Mouse (Mus musculus) intestine, embryonic 14.5 days (tissue): ENCODE data around the gene Dhrs7b. TPM values are rescaled to one million over a fixed set of nuclear protein-coding genes. Genes with fewer than 3 reads are reported as not detected.
"Not testable (repeated sequence)": the region's sequence is repeated elsewhere in the genome, so short reads cannot be mapped to it uniquely, and the experiment has no call there.

Experiments used
- ATAC-seq: fragments of 200-750 bp; cut with Nextera tagmentation; replicated peaks from 2 replicates; pipeline ENCODE4 v1.8.0; 2017; ENCODE audit warnings: low read depth, moderate number of reproducible peaks, moderate TSS enrichment, moderate library complexity; ENCODE audit not compliant: low FRiP score, low TSS enrichment
- DNase-seq: peaks from one replicate; pipeline ENCODE4 v3.0.0-alpha.2; 2018; ENCODE audit warnings: low spot score
- H3K27ac ChIP-seq: fragments of 300-500 bp; sonication (generic); 2 replicates; pipeline ENCODE4 v1.5.1; 2014; ENCODE audit warnings: low read depth, mild to moderate bottlenecking, control low read depth
- H3K27me3 ChIP-seq: fragments of 300-500 bp; sonication (generic); replicated peaks from 2 replicates; pipeline ENCODE4 v1.6.1; 2014; ENCODE audit warnings: low read length, control low read depth; ENCODE audit not compliant: control insufficient read depth, insufficient read depth
- H3K36me3 ChIP-seq: fragments of 300-500 bp; sonication (generic); 2 replicates; pipeline ENCODE4 v1.6.1; 2014; ENCODE audit warnings: low read length, control low read depth; ENCODE audit not compliant: control insufficient read depth, insufficient read depth
- H3K4me1 ChIP-seq: fragments of 300-500 bp; sonication (generic); replicated peaks from 2 replicates; pipeline ENCODE4 v1.6.1; 2014; ENCODE audit warnings: low read length, control low read depth, mixed read lengths; ENCODE audit not compliant: control insufficient read depth, insufficient read depth
- H3K4me2 ChIP-seq: fragments of 300-500 bp; sonication (generic); 2 replicates; pipeline ENCODE4 v1.6.1; 2014; ENCODE audit warnings: low read length
- H3K4me3 ChIP-seq: fragments of 300-500 bp; sonication (generic); 2 replicates; pipeline ENCODE4 v1.5.1; 2014; ENCODE audit warnings: low read depth, low read length, control low read depth, mixed read lengths
- H3K9ac ChIP-seq: fragments of 300-500 bp; sonication (generic); 2 replicates; pipeline ENCODE4 v1.6.1; 2014; ENCODE audit warnings: mild to moderate bottlenecking, low read length
- H3K9me3 ChIP-seq: fragments of 300-500 bp; sonication (generic); 2 replicates; pipeline ENCODE4 v1.6.1; 2016; ENCODE audit warnings: low read length, control low read depth; ENCODE audit not compliant: control insufficient read depth
- WGBS: fragments of 180-500 bp; shearing (Covaris S2); extraction: QIAGEN DNeasy Blood & Tissue Kit; methylation state at CpG from one replicate; pipeline ENCODE4 v1.1.7; 2014; 5-methylcytosine and 5-hydroxymethylcytosine counted together
- polyA plus RNA-seq: library from polyadenylated mRNA; unstranded; fragments of >200 nt; fragmentation: Nextera tagmentation; extraction: Ambion mirVana; gene quantifications from 2 replicates; pipeline ENCODE4 v1.2.1, GENCODE M21; 2014

Gene Dhrs7b
- polyA plus RNA-seq, 1 experiment from 2014 or later: 50.3 TPM

DNA sequence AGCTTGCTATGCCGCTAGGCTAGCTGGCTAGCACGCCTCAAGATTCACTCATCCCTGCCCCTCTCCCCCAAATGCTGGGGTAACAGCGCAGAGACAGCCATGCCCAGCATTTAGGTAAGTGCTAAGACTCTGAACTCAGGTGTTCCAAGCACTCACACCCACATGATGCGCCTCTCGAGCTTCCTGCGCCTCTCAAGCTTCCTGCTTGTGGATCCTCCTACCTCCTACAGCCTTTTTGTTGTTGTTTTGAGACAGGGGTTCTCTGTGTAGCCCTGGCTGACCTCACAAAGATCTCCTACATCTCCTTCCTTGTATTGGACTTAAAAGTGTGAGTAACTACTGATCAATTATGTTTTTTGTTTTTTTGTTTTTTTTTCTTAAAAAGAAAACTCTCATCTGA, 42.7 kb downstream of the Dhrs7b start:
- H3K9me3 ChIP-seq: no peaks in the 10 kb centered on the region
- ATAC-seq: no peak
- WGBS: 71% methylated on average over 6 of the region's 6 CpGs
- H3K9ac ChIP-seq: no peak overlapping the region
- H3K27me3 ChIP-seq: no peaks in the 10 kb centered on the region
- H3K4me1 ChIP-seq: peaks cover 44% of the 10 kb centered on the region
- H3K27ac ChIP-seq: no peak overlapping the region
- no peak overlapping the region for H3K4me3 ChIP-seq
- no peak for DNase-seq
- H3K36me3 ChIP-seq: peaks cover 6% of the 10 kb centered on the region
- no peak overlapping the region for H3K4me2 ChIP-seq

DNA sequence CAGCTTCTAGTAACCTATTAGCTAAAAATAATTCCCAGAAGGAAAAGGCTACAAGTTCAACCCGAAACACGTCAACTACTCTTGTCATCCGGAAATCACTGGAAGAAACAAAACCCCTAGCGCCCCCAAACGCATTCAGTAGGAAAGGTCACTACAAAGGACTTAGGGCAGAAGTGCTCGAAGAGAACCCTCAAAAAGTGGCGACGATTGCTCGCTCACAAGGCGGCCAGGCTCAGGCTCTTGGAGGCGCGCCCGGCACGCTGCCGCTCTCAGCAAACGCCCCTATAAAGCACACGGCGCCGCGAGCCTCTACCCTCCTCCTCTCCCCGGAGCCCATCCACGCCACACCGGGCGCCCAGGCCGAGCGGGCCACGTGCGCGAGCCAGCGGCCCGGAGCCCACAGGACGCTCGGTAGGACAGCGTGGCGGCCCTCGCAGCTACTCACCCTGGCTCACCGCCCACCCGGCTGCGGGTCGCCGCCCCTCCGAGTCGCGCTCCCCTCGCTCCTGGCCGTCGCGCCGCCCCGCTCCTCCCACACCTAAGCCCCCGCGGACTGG, 47.7 kb downstream of the Dhrs7b start:
- H3K9me3 ChIP-seq: no peaks in the 10 kb centered on the region
- peaks cover 3% of the 10 kb centered on the region; the same call in 1 of the 2 replicates for H3K36me3 ChIP-seq
- H3K27ac ChIP-seq: peak overlapping the region; percentile 96
- peak overlapping the region; percentile 79 for H3K4me3 ChIP-seq
- under 1% methylated on average over 43 of the region's 52 CpGs for WGBS
- ATAC-seq: peak; percentile 70
- peak overlapping the region; percentile 81 for H3K4me2 ChIP-seq
- H3K27me3 ChIP-seq: no peaks in the 10 kb centered on the region
- H3K4me1 ChIP-seq: peaks cover 34% of the 10 kb centered on the region
- DNase-seq: no peak
- H3K9ac ChIP-seq: peak overlapping the region; percentile 88

DNA sequence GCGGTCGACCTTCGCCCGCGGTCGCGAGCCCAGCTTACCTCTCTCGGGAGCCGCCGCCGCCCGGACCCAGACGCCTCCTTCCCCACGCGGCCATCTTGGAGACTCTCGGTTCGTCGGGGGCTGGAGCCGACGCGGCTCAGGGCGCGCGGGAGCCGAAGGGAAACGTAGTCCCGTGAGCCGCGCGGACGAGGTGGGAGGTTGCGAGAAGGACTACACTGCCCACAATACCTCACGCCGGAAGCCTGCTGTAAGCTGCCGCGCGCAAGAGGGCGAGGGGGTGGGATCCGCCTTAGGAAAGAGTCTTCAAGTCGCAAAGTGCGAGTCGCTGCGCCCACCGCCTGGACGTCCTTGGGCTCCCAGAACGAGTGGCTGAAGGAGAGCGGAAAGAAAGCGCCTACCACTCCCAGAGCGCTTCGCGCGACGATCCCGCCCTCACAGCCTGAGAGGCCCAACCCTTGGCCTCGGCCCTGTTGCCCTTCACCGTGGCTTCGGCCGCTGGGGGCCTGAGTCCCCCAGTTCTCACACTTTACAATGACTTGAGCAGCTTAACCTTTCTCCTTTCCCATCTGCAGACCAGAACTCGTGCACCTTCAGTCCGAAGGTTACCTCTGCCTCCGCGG, 48.4 kb downstream of the Dhrs7b start, which contains the start of gene Tmem11:
Gene Tmem11 (minus strand): TSS at position 598 of the 620 bp plus-strand sequence.
- H3K4me1 ChIP-seq: peaks cover 33% of the 10 kb centered on the region
- H3K9me3 ChIP-seq: no peaks in the 10 kb centered on the region
- peak within 1 kb of the TSS; percentile 81 for H3K4me2 ChIP-seq
- peak within 1 kb of the TSS; percentile 96 for H3K27ac ChIP-seq
- WGBS: under 1% methylated on average over 62 of the region's 62 CpGs
- ATAC-seq: peak; percentile 97
- peaks cover 3% of the 10 kb centered on the region; the same call in 1 of the 2 replicates for H3K36me3 ChIP-seq
- no peaks in the 10 kb centered on the region for H3K27me3 ChIP-seq
- peak within 1 kb of the TSS; percentile 79 for H3K4me3 ChIP-seq
- H3K9ac ChIP-seq: peak within 1 kb of the TSS; percentile 88
- peak; percentile 92 for DNase-seq

GRCm38 (mm10) chr11:60879423-60879822, 49.0 kb downstream of the Dhrs7b start:
- H3K9me3 ChIP-seq: no peaks in the 10 kb centered on the region
- peaks cover 3% of the 10 kb centered on the region; the same call in 1 of the 2 replicates for H3K36me3 ChIP-seq
- peak overlapping the region; percentile 96 for H3K27ac ChIP-seq
- H3K9ac ChIP-seq: peak overlapping the region; percentile 88
- H3K4me3 ChIP-seq: peak overlapping the region; percentile 79
- ATAC-seq (peak; percentile 17; the same call in 1 of the 2 replicates), DNase-seq (no peak)
- H3K4me2 ChIP-seq: peak overlapping the region; percentile 76
- peaks cover 28% of the 10 kb centered on the region for H3K4me1 ChIP-seq
- H3K27me3 ChIP-seq: no peaks in the 10 kb centered on the region
- WGBS: under 1% methylated on average over 11 of the region's 11 CpGs

- DNase-seq: no peak
- whole genome bisulfite sequencing: 95% methylated on average over 4 of the region's 4 CpGs
- Histone ChIP-seq H3K27ac (no peak overlapping the region), H3K4me2 (no peak overlapping the region), H3K4me3 (no peak overlapping the region), H3K9ac (no peak overlapping the region), H3K9me3 (no peaks in the 10 kb centered on the region), H3K4me1 (peaks cover 17% of the 10 kb centered on the region), H3K27me3 (no peaks in the 10 kb centered on the region), H3K36me3 (no peaks in the 10 kb centered on the region)
- no peak for ATAC-seq
These were observed 50.1 kb downstream of the Dhrs7b start for GRCm38 (mm10) chr11:60880559-60880958.

DNA sequence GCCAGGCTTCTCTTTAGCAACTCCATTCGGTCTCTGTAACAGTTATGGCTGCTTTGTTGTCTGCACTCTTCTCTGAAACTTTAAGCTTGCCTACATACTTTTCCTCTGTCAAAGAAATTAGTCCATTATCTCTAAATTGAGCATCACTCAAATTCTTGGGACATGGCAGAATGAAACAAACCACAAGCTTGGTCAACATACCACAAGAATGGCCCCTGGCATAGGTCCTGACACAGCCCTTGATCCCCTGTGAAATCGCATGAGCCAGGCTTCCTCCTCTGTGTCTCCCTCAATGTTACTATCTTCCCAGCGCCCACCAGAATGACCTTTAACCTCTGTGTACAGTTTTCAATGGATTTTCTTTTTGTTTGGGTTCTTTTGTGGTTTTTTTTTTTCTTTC, 52.0 kb downstream of the Dhrs7b start:
- Histone ChIP-seq H3K27ac (no peak overlapping the region), H3K27me3 (no peaks in the 10 kb centered on the region), H3K9ac (no peak overlapping the region), H3K36me3 (no peaks in the 10 kb centered on the region), H3K4me2 (no peak overlapping the region), H3K9me3 (no peaks in the 10 kb centered on the region), H3K4me3 (no peak overlapping the region), H3K4me1 (peaks cover 3% of the 10 kb centered on the region; the same call in 1 of the 2 replicates)
- ATAC-seq: no peak
- WGBS: 71% methylated on average over 3 of the region's 3 CpGs
- DNase-seq: no peak

DNA sequence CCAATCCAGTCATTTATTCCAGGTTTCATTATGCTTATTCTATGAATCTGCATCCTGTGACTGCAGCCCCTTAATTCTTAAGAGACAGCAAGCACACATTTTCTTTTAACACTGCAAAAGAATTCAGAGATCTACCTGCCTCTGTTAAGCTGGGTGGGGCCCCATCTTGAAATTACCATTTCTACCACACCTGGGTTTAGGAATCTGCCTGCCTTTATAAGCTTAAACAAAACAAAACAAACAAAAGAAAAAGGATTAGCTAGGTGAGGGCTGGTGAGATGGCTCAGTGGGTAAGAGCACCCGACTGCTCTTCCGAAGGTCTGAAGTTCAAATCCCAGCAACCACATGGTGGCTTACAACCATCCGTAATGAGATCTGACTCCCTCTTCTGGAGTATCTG, 56.6 kb downstream of the Dhrs7b start:
- not testable (repeated sequence) for DNase-seq, H3K9ac ChIP-seq, H3K4me3 ChIP-seq, H3K36me3 ChIP-seq, H3K9me3 ChIP-seq, H3K4me2 ChIP-seq, H3K27me3 ChIP-seq, H3K27ac ChIP-seq, ATAC-seq, H3K4me1 ChIP-seq
- WGBS: 95% methylated on average over 2 of the region's 3 CpGs

GRCm38 (mm10) chr11:60889861-60890260, 59.4 kb downstream of the Dhrs7b start:
- WGBS: 59% methylated on average over 2 of the region's 2 CpGs
- Histone ChIP-seq H3K27ac (no peak overlapping the region), H3K4me1 (no peaks in the 10 kb centered on the region), H3K4me3 (no peak overlapping the region), H3K27me3 (no peaks in the 10 kb centered on the region), H3K36me3 (no peaks in the 10 kb centered on the region), H3K9me3 (no peaks in the 10 kb centered on the region), H3K4me2 (no peak overlapping the region), H3K9ac (no peak overlapping the region)
- no peak for ATAC-seq
- DNase-seq: no peak

GRCm38 (mm10) chr11:60890286-60890685, 59.9 kb downstream of the Dhrs7b start:
- DNase-seq: no peak
- Histone ChIP-seq H3K9me3 (no peaks in the 10 kb centered on the region), H3K27me3 (no peaks in the 10 kb centered on the region)

More at GRCm38 (mm10) chr11:60890286-60890685, 59.9 kb downstream of the Dhrs7b start:
- 60% methylated on average over 6 of the region's 6 CpGs for WGBS
- no peak for ATAC-seq
- no peak overlapping the region for H3K4me2 ChIP-seq
- H3K36me3 ChIP-seq: no peaks in the 10 kb centered on the region
- H3K4me3 ChIP-seq: no peak overlapping the region
- no peak overlapping the region for H3K9ac ChIP-seq
- no peaks in the 10 kb centered on the region for H3K4me1 ChIP-seq
- H3K27ac ChIP-seq: no peak overlapping the region
